Mouse (Mus musculus) gastrocnemius, postnatal 25 days (tissue): ENCODE measurements at regions not wholly inside any gene's neighbourhood (a gene's known extent, or its start where the extent isn't known, plus 50 kb on each side); places are given as distances from the start of the nearest gene placed in this dataset.
"Not testable (repeated sequence)": the region's sequence is repeated elsewhere in the genome, so short reads cannot be mapped to it uniquely, and the experiment has no call there.

Experiments
- DNase-seq: peaks from one replicate; pipeline ENCODE4 v3.0.0; 2022

DNA sequence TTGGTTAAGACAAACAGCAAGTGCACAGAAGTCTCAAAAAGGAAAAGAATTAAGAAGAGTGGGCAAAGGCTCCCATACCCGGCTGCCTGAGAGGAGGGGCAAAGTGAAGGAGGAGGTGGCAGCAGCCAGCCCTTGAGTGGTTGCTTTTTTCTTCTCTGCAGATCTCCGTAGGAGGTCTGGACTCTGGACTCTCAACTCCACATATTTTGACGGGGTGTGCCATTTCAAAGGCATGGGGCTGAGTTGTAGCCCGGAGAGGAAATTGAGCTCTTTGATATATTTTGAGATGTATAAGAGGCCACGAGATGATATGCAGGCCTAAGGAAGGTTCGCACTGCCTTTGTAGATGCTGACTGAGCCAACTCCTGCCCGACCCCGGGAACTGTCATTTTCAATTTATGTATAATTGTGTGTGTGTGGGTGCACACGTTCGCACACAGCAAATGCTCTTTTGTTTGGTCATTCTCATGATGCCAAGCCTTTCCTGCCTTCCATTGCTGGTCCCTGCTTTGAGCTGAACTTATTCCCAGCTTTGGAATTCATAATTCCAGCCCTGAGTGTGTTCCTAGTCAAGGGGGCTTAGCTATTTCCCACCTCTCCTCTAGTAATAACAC, 56.4 kb downstream of the Cxcr4 start:
- no peak for DNase-seq

GRCm38 (mm10) chr1:128532632-128533031, 59.5 kb downstream of the Cxcr4 start:
- DNase-seq, result no peak

DNA sequence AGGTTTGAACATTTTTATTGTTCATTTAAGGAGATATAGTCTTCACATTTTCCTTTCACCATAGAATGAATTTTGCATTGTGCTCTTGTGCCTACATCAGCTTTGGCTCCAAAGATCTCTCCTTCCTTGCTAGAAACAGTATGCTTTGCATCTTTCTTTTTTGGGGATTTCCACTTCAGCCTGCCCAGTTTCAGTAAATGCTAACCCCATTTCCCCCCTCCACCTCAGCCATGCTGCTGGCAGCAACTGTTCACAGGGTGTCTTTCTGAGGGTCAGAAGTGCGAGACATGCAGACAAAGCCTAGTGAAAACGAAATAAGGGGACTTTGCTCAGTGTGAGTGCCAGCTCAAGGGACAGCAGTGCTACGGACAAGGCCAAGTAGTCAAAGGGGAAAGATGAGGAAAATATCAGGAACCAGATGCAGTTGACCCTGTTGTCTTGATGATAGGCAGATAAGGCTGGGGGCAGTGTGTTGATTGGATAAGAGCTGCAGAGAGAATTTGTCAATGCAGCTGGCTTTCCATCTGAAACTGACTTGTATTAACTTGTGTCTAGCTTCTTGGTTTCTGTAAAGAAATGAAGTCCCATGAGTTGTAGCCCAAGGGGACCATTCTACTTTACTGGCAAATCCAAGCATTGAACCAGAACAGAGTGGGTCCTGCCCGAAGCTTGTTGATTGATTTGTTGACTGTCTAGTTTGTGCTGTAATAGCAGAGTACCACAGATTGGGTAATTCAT, 62.1 kb downstream of the Cxcr4 start:
- no peak for DNase-seq

GRCm38 (mm10) chr1:128519234-128519633, 72.9 kb downstream of the Cxcr4 start:
- no peak for DNase-seq

DNA sequence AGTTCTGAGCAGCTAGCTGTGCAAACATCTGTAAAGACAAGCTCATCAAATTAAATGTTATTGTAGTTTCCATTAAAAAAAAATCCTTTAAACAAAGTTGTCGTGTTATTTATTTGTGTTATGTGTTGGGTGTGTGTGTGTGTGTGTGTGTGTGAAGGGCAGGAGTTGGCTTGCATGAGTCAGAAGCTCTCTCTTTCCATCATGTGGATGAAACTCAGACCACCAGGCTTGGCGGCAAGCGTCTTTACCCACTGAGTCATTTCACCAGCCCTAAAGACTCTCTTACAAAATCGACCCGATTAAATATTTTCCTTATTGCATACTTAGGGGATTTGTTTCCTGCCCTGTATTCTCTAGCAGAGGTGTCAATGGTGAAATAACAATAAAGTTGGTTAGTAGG, 73.6 kb downstream of the Cxcr4 start:
- DNase-seq, result no peak

DNA sequence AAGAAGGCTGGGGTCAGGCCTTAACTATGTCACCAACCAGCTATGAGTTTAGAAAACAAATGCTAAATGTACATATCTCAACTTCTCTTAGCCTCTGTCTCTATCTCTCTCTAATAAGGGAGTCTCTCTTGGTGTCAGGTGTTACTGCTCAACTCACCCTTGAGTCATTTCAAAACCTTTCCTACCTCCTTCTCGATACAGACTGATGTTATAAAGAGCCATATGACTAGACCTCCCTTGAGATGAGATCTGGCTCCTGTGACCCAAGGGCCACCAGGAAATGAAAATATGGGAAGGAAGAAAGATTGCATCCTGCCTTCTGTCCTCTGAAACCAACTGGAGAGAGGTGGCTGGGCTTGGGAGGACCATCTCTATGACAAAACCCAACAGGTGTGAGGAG, 74.7 kb downstream of the Cxcr4 start:
- DNase-seq, result no peak

GRCm38 (mm10) chr1:128514327-128514726, 77.8 kb downstream of the Cxcr4 start:
- DNase-seq, result no peak

DNA sequence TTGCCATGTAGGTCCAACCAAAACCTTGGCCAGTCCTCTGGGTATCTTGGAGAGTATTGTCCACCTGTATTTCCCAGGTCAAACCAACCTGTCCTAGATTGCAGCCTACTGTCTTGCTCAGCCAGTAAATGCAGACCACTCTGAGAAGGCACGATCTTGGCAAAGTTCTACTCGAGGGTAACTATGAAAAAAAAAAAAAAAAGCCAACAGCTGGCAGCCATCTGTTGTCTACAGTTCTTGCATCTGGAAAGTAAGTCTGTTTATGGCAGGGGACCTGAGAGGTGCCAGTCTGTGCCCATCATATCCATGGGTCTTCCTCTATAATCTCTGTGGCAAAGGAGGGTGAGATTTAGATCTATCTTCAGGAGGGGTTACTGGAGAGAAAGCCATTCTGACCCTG, 78.2 kb downstream of the Cxcr4 start:
- DNase-seq, result no peak

DNA sequence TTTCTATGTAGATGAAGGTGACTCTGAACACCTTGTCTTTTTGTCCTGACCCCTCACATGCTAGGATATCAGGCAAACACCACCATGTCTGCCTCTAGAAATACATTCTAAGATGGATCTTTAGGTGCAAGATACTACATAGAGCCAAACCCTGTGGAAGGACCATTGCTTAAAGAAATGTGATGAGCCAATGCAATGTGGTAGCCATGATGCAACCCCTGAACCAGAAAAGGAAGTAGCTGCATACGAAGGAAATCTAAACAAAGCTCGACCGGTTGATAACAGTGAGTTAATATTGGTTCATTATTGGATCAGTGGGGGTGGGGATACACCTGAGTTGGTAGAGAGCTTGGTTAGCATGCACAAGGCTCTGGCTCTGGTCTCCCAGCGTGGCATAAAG, 78.9 kb downstream of the Cxcr4 start:
- no peak for DNase-seq

DNA sequence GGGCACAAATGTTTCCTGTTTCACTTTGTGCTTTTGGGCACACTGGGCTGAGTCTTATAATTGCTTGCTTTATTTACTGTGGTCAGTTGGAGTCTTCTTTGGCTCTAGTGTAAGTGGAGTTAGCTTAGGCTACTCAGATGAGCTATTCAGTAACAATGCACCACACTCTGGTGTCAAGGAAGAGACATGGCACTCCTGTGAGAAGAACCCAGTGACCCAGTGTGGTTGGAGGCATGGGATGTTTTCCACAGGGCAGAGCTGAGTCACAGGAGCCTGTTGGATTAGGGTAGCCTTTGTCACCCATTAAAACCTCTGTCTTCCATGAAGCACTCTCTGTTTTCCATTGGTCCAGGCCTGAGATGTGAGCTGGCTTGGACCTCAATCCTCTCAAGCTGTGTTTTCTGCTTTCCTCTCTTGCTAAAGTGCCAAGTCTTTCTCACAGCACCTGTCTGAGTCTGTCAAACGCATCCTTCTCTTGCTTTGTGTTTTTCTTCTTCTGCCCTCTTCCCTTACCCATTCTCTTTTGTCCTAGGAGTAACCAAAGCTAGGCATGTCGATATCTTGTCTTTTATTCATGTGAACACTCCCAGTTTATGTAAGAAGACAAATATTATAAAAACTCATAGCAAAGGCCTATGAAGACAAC, 83.2 kb downstream of the Cxcr4 start:
- peak; percentile 12 for DNase-seq

DNA sequence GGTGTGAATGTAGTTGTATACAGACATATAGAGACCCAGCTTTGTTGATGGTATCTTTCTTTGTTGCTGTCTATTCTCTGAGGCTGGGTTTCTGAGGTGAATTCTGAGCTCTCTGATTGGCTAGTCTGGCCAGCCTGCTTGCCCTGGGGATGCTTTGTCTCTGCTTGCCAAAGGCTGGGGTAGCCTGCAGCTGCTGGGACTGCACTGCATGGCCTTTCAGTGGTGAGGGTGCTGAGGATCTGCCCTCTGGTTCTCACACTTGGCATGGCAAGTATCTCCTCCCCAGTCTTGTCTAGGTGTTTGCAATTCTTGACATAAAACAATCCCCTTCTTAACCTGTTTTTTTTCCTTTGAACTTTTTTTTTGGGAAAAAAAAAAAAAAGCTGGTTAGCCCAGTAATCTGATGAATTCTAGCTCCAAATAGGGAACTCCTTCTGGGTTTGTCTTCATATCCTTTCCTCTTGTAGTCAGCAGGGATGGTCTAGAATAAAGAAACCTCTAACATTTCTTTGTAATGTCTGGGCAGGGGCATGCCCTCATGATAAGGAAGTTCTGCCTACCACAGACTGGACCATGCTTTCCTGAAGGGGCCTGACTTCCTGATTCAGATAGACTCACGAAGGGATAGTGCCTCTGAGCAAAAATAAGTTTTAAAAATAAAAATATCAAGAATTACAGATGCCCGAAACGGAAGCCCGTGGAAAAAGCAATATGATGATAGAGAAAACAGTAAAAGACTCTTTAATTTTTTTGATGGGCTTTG, 85.4 kb downstream of the Cxcr4 start:
- no peak for DNase-seq

DNA sequence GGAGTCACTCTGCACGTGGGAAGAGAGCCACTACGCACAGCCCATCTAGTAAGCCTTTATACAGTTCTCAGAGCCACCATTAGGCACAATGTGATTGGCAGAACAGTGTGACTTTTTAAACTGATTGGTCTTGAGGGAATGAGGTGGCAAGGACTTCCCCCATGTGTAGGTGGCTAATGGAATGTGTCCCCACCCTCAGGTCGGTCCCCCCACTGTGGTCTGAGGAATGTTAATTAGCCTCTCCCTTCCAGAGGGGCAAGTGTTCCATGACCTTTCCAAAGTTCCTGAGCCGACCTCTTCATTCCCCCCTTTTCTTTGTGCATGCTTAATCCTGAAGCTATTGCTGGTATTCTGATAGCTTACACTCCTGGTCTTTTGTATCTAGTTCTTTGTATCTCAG, 87.2 kb upstream of the Dars start:
- no peak for DNase-seq

DNA sequence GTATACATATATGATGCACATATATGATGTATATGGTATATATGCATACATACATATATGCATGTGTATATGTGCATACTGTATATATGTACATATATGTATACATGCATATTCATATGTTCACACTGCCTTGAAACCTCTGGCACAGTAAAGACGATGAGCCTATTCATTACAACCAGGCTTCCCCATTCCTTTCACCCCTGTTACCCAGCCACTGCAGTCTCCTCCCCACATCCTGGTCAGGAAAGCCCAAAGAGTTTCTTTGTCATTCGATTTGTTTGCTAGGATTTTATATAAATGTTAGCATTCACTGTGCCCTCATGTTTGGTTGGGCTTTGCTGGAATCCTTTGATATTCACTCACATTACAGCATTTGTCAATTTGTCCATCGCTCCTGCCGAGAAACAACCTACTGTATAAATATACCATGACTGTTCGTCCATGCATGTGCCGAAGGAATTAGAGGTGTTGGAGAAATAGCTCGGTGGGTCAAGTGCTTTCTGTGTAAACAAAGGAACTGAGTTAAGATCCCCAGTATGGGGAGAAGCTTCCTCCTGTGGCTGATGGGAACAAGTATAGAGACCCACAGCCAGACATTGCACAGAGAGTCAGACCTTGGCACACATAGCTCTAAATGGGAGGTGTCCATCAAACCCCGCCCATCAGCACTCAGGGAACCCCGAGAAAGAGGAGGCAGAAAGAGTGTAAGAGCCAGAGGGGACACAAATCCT, 81.0 kb upstream of the Dars start:
- no peak for DNase-seq

- DNase-seq, result no peak
Observed at GRCm38 (mm10) chr1:128492251-128492650, 75.1 kb upstream of the Dars start.

GRCm38 (mm10) chr1:128487181-128487580, 70.0 kb upstream of the Dars start:
- not testable (repeated sequence) for DNase-seq

DNA sequence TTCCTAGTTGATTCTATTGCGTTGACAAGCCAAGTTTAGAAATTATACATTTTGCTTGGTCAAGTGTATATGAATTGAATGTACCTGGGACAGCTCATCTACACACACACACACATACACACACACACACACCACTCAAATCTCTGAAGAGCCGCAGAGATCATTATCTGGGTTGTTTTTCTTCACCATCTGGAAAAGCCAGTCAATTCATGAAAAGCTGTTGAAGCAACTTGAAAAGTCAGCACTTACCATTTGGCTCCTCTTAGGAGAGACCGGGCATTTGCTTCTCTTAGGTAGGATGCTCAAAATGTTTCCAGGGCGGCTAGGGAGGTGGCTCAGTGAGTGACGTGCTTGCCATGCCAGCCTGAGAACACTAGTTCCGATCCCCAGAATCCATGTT, 61.2 kb upstream of the Dars start:
- DNase-seq, result no peak

DNA sequence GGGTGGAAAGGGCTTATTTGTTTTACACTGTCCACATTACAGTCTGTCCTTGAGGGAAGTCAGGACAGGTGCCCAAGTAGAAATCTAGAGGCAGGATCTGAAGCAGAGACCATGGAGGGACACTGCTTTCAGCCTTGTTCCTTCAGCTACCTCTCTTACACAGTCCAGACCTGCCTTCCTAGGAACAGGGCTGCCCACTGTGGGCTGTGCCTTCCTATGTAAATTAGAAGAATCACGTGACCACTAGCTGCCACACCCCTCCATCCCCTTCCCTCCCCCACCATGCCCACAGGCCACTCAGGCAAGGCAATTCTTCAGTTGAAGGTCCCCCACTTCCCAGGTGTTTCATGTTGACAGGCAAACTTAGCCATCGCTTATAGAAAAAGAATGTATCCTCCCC, 60.5 kb upstream of the Dars start:
- no peak for DNase-seq

DNA sequence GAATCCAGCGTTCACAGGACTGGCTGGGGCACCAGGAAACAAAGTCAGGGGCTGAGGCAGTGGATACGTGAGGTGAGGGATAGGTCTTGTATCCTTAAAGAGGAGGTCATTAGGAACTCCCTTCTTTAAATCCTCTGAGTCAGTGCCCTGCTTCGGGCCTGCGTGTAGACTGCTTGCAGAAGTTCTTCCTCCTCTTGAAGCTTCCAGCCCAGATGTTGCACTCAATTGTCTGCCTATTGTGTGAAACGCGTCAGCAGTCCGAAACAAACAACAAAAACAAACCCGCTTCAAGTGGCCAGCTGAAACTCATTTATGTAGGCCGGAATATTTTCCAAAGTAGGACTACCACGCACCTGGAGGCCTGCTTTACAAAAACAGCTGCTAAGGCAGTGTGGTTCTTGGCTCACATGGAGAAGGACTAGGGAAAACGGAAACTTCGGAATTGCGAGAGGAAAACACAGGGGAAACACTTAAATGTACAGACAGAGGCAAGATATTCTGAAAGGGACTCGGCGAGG, 55.6 kb upstream of the Dars start:
- DNase-seq, result peak; percentile 19

GRCm38 (mm10) chr1:128472022-128472712, 55.0 kb upstream of the Dars start:
- DNase-seq, result peak; percentile 53

- no peak for DNase-seq
Observed at GRCm38 (mm10) chr1:128470786-128471185, 53.6 kb upstream of the Dars start.

GRCm38 (mm10) chr1:128469054-128469453, 51.9 kb upstream of the Dars start:
- DNase-seq, result no peak
